Mouse (Mus musculus): ENCODE measurements around the gene Pde6h. TPM values are rescaled to one million over a fixed set of nuclear protein-coding genes. Genes with fewer than 3 reads are reported as not detected.

Pde6h gene
- polyA plus RNA-seq, 1 experiment from 2014 or later: 0.40 TPM

DNA sequence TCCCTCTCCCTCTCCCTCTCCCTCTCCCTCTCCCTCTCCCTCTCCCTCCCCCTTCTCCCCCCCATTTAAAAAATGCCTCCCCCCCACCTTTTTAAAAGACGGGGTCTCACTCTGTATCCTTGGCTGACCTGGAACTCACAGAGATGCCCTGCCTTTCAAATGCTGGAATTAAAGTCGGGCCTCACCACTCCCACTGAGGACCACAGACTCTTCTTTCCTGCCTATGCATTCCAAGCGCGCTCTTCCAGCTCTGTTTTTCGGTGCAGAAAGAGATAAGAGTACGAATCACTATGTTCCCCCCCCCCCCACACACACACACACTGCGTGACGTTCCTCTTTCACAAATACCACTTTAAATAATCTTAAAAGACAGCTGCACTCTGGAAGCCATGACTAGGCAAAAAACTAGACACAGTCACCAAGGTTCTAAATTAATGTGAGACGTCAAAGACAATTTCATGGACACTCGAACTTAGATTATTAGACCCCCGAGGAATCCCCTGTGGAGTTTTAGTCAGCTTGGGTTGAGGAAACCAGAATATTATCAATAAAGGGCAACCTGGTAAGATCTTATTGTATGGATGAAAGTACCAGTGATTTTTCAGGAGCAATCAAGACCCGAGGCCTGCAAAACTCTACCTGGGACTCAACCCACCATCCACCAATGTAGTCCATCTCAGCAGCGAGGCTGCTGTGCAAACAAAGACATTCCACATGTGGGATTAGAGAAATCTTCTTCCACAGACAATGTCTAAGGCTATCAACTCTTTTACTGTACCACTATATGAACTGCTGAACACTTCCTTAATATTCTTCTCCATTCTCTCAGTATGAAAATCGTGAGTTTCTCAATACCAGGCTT, 15.9 kb downstream of the Pde6h start:
- ATAC-seq (ENCODE audit: low FRiP score, low TSS enrichment) (no peak), DNase-seq (ENCODE audit: low spot score) (no peak)
- Histone ChIP-seq H3K4me2 (replicated peaks; ENCODE audit: low read depth) (no peak overlapping the region), H3K9me3 (ENCODE audit: control insufficient read depth, low read length) (no peaks in the 10 kb centered on the region), H3K36me3 (ENCODE audit: control insufficient read depth, insufficient read depth, low read length) (no peaks in the 10 kb centered on the region), H3K27me3 (ENCODE audit: control insufficient read depth, insufficient read depth, low read length) (no peaks in the 10 kb centered on the region), H3K27ac (replicated peaks) (peak overlapping the region; percentile 85), H3K9ac (ENCODE audit: low read length) (no peak overlapping the region), H3K4me1 (replicated peaks; ENCODE audit: control insufficient read depth, insufficient read depth) (peaks cover 10% of the 10 kb centered on the region), H3K4me3 (ENCODE audit: low read depth, low read length) (no peak overlapping the region)
- TF ChIP-seq CTCF (IDR thresholded peaks at IDR 0.05; ENCODE audit: low read depth): no peak
- TF ChIP-seq EP300 (optimal IDR thresholded peaks at IDR 0.05): no peak
- WGBS: 75% methylated on average over 14 of the region's 14 CpGs

GRCm38 (mm10) chr6:136940188-136940960, 16.7 kb downstream of the Pde6h start:
- Histone ChIP-seq H3K4me2 (replicated peaks; ENCODE audit: low read depth) (peak overlapping the region; percentile 40; the same call in 1 of the 2 replicates), H3K9ac (ENCODE audit: low read length) (no peak overlapping the region), H3K27me3 (ENCODE audit: control insufficient read depth, insufficient read depth, low read length) (no peaks in the 10 kb centered on the region), H3K27ac (replicated peaks) (peak overlapping the region; percentile 85), H3K4me1 (replicated peaks; ENCODE audit: control insufficient read depth, insufficient read depth) (peaks cover 10% of the 10 kb centered on the region), H3K9me3 (ENCODE audit: control insufficient read depth, low read length) (no peaks in the 10 kb centered on the region), H3K4me3 (ENCODE audit: low read depth, low read length) (no peak overlapping the region), H3K36me3 (ENCODE audit: control insufficient read depth, insufficient read depth, low read length) (no peaks in the 10 kb centered on the region)
- ATAC-seq (ENCODE audit: low FRiP score, low TSS enrichment) (no peak), DNase-seq (ENCODE audit: low spot score) (no peak)
- 66% methylated on average over 11 of the region's 11 CpGs for WGBS
- TF ChIP-seq CTCF (IDR thresholded peaks at IDR 0.05; ENCODE audit: low read depth) (no peak), EP300 (optimal IDR thresholded peaks at IDR 0.05) (no peak)

DNA sequence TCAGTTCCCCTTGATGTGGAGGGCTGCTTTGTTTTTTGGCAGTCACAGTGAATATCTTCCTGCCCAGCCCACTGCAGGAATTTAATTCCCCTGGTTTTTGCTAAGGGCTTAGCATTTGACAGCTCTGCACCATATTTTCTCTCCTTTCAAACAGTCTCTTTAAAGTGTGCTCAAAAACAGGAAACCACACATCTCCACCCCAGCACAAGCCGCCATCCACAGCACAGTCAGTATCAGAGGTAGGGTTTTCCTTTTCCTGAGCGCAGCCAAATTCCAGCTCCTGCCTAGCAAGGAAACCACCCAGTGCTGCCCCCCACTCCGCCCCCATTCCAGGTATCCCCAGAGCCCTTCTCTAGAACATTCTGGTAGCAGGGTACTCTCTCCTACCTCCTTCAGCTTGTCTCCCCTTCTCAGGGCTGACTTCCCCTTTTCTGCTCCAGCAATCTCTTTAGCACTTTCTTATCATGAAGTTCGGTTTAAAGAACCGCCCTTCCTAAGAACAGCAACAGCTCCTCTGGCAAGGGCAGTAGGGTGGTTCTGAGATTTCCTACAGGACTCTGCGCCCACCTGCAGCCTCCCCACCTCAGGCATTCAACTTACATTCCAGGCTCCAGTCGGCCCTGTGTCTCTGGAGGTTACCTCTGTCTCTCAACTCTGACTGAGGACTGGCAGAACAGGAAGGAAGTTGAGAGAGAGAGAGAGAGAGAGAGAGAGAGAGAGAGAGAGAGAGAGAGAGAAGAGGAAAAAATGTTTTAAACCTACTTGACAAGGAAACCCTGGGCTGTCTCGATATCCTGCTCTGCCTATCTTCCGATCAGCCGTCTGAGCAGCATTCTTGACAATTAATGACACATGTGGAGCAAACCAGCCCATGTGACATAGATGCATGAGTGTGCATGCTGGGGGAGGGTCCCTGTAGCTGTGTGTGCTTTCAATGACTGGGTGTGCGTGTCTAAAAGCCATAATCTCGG, 17.7 kb downstream of the Pde6h start, which contains the start of gene Arhgdib:
Arhgdib (minus strand) TSS at position 849 of the 971 bp plus-strand sequence.
- Histone ChIP-seq H3K9me3 (ENCODE audit: control insufficient read depth, low read length) (no peaks in the 10 kb centered on the region), H3K27me3 (ENCODE audit: control insufficient read depth, insufficient read depth, low read length) (no peaks in the 10 kb centered on the region), H3K27ac (replicated peaks) (peak within 1 kb of the TSS; percentile 85), H3K4me1 (replicated peaks; ENCODE audit: control insufficient read depth, insufficient read depth) (peaks cover 10% of the 10 kb centered on the region), H3K36me3 (ENCODE audit: control insufficient read depth, insufficient read depth, low read length) (no peaks in the 10 kb centered on the region), H3K4me2 (replicated peaks; ENCODE audit: low read depth) (peak within 1 kb of the TSS; percentile 40), H3K4me3 (ENCODE audit: low read depth, low read length) (no peak within 1 kb of the TSS), H3K9ac (ENCODE audit: low read length) (0 out of 2 replicates have a peak within 1 kb of the TSS, but pooled peaks have one; percentile 47)
- TF ChIP-seq CTCF (IDR thresholded peaks at IDR 0.05; ENCODE audit: low read depth): no peak
- no peak for TF ChIP-seq EP300 (optimal IDR thresholded peaks at IDR 0.05)
- peak; percentile 62; the same call in 1 of the 2 replicates for ATAC-seq (ENCODE audit: low FRiP score, low TSS enrichment)
- 17% methylated on average over 12 of the region's 12 CpGs for WGBS
- no peak for DNase-seq (ENCODE audit: low spot score)

GRCm38 (mm10) chr6:136942280-136942679, 18.6 kb downstream of the Pde6h start:
- Histone ChIP-seq H3K27me3 (ENCODE audit: control insufficient read depth, insufficient read depth, low read length) (no peaks in the 10 kb centered on the region), H3K4me3 (ENCODE audit: low read depth, low read length) (no peak overlapping the region), H3K36me3 (ENCODE audit: control insufficient read depth, insufficient read depth, low read length) (no peaks in the 10 kb centered on the region), H3K4me1 (replicated peaks; ENCODE audit: control insufficient read depth, insufficient read depth) (peaks cover 10% of the 10 kb centered on the region), H3K9me3 (ENCODE audit: control insufficient read depth, low read length) (no peaks in the 10 kb centered on the region), H3K9ac (ENCODE audit: low read length) (no peak overlapping the region), H3K4me2 (replicated peaks; ENCODE audit: low read depth) (no peak overlapping the region), H3K27ac (replicated peaks) (no peak overlapping the region)
- no peak for TF ChIP-seq CTCF (IDR thresholded peaks at IDR 0.05; ENCODE audit: low read depth)
- WGBS: 71% methylated on average over 9 of the region's 9 CpGs
- ATAC-seq (ENCODE audit: low FRiP score, low TSS enrichment): no peak
- DNase-seq (ENCODE audit: low spot score): no peak

DNA sequence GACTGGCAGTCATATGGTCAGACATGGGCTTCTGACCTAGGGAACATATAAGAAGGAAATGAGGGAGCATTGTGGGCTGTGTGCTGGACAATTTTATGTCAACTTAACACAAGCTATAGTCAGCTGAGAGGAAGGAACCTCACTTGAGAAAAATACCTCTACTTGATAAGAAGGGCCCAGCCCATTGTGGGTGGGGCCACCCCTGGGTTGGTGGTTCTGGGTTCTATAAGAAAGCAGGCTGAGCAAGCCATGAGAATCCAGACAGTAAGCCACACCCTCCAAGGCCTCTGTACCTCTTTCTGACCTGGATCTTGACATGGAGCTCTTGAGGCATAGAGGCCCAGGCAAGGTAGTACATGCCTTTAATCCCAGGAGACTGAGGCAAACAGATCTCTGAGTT, 19.8 kb downstream of the Pde6h start:
- peaks cover 10% of the 10 kb centered on the region for H3K4me1 ChIP-seq (replicated peaks; ENCODE audit: control insufficient read depth, insufficient read depth)
- H3K4me2 ChIP-seq (replicated peaks; ENCODE audit: low read depth): no peak overlapping the region
- no peak for DNase-seq (ENCODE audit: low spot score)
- 0 out of 2 replicates have a peak, but pooled peaks have one; percentile 22 for ATAC-seq (ENCODE audit: low FRiP score, low TSS enrichment)
- no peak overlapping the region for H3K9ac ChIP-seq (ENCODE audit: low read length)
- no peak overlapping the region for H3K27ac ChIP-seq (replicated peaks)
- TF ChIP-seq EP300 (optimal IDR thresholded peaks at IDR 0.05) (no peak), CTCF (IDR thresholded peaks at IDR 0.05; ENCODE audit: low read depth) (no peak)
- H3K9me3 ChIP-seq (ENCODE audit: control insufficient read depth, low read length): no peaks in the 10 kb centered on the region
- H3K4me3 ChIP-seq (ENCODE audit: low read depth, low read length): no peak overlapping the region
- H3K36me3 ChIP-seq (ENCODE audit: control insufficient read depth, insufficient read depth, low read length): no peaks in the 10 kb centered on the region
- H3K27me3 ChIP-seq (ENCODE audit: control insufficient read depth, insufficient read depth, low read length): no peaks in the 10 kb centered on the region
